Comparison of ENCODE assay signal across 8 mouse cellular contexts in genomic region chr7:4657521-4658127, GRCm38 (mm10). TPM values are rescaled to one million over a fixed set of nuclear protein-coding genes. Genes with fewer than 3 reads are reported as not detected.
DNase-seq lines count a peak whose midpoint lies in the region; ATAC-seq and TF ChIP-seq lines count a peak whose summit lies in the region.

No protein-coding gene starts in this region.

- H3K4me2 ChIP-seq in hindbrain, embryonic 16.5 days (ENCODE audit: low read length): peak overlapping the region; percentile 94
- H3K4me2 ChIP-seq in liver, embryonic 15.5 days: peak overlapping the region; percentile 96

- no peak for TF ChIP-seq CTCF in spleen, adult 2 months (IDR thresholded peaks at IDR 0.05; ENCODE audit: extremely low read depth, insufficient read depth, insufficient read length, insufficient replicate concordance)

- no peaks in the 10 kb centered on the region for H3K27me3 ChIP-seq in spleen, adult 2 months (ENCODE audit: control insufficient read depth, insufficient read depth, low read length)
- no peaks in the 10 kb centered on the region for H3K27me3 ChIP-seq in hindbrain, embryonic 16.5 days (replicated peaks; ENCODE audit: control insufficient read depth, insufficient read depth, low read length)
- H3K27me3 ChIP-seq in liver, embryonic 15.5 days: no peaks in the 10 kb centered on the region

- peak; percentile 32 for DNase-seq in adrenal gland, postnatal 14 days
- DNase-seq in adrenal gland, postnatal 25 days: no peak
- no peak for DNase-seq in spleen, adult 2 months (ENCODE audit: low read depth in 1 of 2, low spot score in 2 of 2)
- no peak for DNase-seq in spleen, adult 12 weeks (ENCODE audit: low spot score)
- peak; percentile 71 to 73 for DNase-seq in right cerebral cortex, adult 2 months (ENCODE audit: low spot score in 2 of 2)
- no peak for DNase-seq in embryo, embryonic 9.5 days (ENCODE audit: extremely low spot score)

- peak overlapping the region; percentile 98 for H3K9ac ChIP-seq in hindbrain, embryonic 16.5 days (ENCODE audit: low read depth, low read length)
- H3K9ac ChIP-seq in liver, embryonic 15.5 days: peak overlapping the region; percentile 98

- no peak for ATAC-seq in hindbrain, embryonic 16.5 days
- ATAC-seq in liver, embryonic 15.5 days (ENCODE audit: insufficient read depth): no peak

- H3K4me3 ChIP-seq in spleen, adult 2 months (ENCODE audit: extremely low read depth, insufficient read depth, insufficient read length): peak overlapping the region; percentile 79
- peak overlapping the region; percentile 83 for H3K4me3 ChIP-seq in hindbrain, embryonic 16.5 days (ENCODE audit: low read length)
- peak overlapping the region; percentile 92 for H3K4me3 ChIP-seq in liver, embryonic 15.5 days (replicated peaks)

- peaks cover 32% of the 10 kb centered on the region; the same call in 1 of the 2 replicates for H3K4me1 ChIP-seq in spleen, adult 2 months (ENCODE audit: control insufficient read depth, insufficient read depth, insufficient read length)
- peaks cover 33% of the 10 kb centered on the region for H3K4me1 ChIP-seq in hindbrain, embryonic 16.5 days (ENCODE audit: control insufficient read depth, insufficient read depth, low read depth, low read length)
- peaks cover 70% of the 10 kb centered on the region for H3K4me1 ChIP-seq in liver, embryonic 15.5 days (replicated peaks)

- 4% methylated on average over 9 of the region's 9 CpGs for WGBS in spleen, adult 2 months
- WGBS in hindbrain, embryonic 16.5 days: 54% methylated on average over 9 of the region's 9 CpGs
- WGBS in liver, embryonic 15.5 days (ENCODE audit: insufficient replicate concordance): 28% methylated on average over 9 of the region's 9 CpGs

- peak overlapping the region; percentile 95 for H3K27ac ChIP-seq in spleen, adult 2 months (ENCODE audit: insufficient read depth, low read length)
- peak overlapping the region; percentile 95 for H3K27ac ChIP-seq in hindbrain, embryonic 16.5 days (ENCODE audit: low read depth, low read length)
- peak overlapping the region; percentile 92 for H3K27ac ChIP-seq in liver, embryonic 15.5 days (replicated peaks)

- no peak for TF ChIP-seq POLR2A in spleen, adult 2 months (IDR thresholded peaks at IDR 0.05; ENCODE audit: low read depth, low read length)

- H3K36me3 ChIP-seq in spleen, adult 2 months (ENCODE audit: control insufficient read depth, insufficient read depth, low read length): no peaks in the 10 kb centered on the region
- H3K36me3 ChIP-seq in hindbrain, embryonic 16.5 days (ENCODE audit: control insufficient read depth, insufficient read depth, low read length): no peaks in the 10 kb centered on the region
- peaks cover 30% of the 10 kb centered on the region for H3K36me3 ChIP-seq in liver, embryonic 15.5 days (replicated peaks)

- H3K9me3 ChIP-seq in hindbrain, embryonic 16.5 days (ENCODE audit: control insufficient read depth, low read length): no peaks in the 10 kb centered on the region
- no peaks in the 10 kb centered on the region for H3K9me3 ChIP-seq in liver, embryonic 15.5 days (replicated peaks)

RNA-seq across cellular contexts. Expression of gene Ppp6r1, which starts 1.2 kb away (rescaled TPM):
- 80.9 and 86.1 TPM in 2 replicates for total RNA-seq in adrenal gland, postnatal 14 days (2021)
- total RNA-seq in adrenal gland, postnatal 25 days (2021): 98.1 and 99.6 TPM in 2 replicates
- polyA plus RNA-seq in spleen, adult 2 months (2012; rRNA removed): 136 and 159 TPM in 2 replicates
- polyA plus RNA-seq in hindbrain, embryonic 16.5 days (2015; fragmentation: Nextera tagmentation; extraction: Ambion mirVana): 4.3 and 6.2 TPM in 2 replicates
- polyA plus RNA-seq in liver, embryonic 15.5 days (2015; fragmentation: Nextera tagmentation; extraction: Ambion mirVana): 6.5 and 8.1 TPM in 2 replicates

RNA-seq across cellular contexts. Expression of gene Tmem86b, which starts 26.4 kb away (rescaled TPM):
- total RNA-seq in adrenal gland, postnatal 14 days (2021): 8.8 and 16.2 TPM in 2 replicates
- 9.3 and 10.2 TPM in 2 replicates for total RNA-seq in adrenal gland, postnatal 25 days (2021)
- 31.9 and 32.7 TPM in 2 replicates for polyA plus RNA-seq in spleen, adult 2 months (2012; rRNA removed)
- 1.9 and 2.0 TPM in 2 replicates for polyA plus RNA-seq in hindbrain, embryonic 16.5 days (2015; fragmentation: Nextera tagmentation; extraction: Ambion mirVana)
- 34.4 and 39.1 TPM in 2 replicates for polyA plus RNA-seq in liver, embryonic 15.5 days (2015; fragmentation: Nextera tagmentation; extraction: Ambion mirVana)

RNA-seq across cellular contexts. Expression of gene Hspbp1, which starts 27.2 kb away (rescaled TPM):
- total RNA-seq in adrenal gland, postnatal 14 days (2021): 34.0 and 37.9 TPM in 2 replicates
- 42.2 and 47.8 TPM in 2 replicates for total RNA-seq in adrenal gland, postnatal 25 days (2021)
- 32.2 and 37.3 TPM in 2 replicates for polyA plus RNA-seq in spleen, adult 2 months (2012; rRNA removed)
- 175 and 188 TPM in 2 replicates for polyA plus RNA-seq in hindbrain, embryonic 16.5 days (2015; fragmentation: Nextera tagmentation; extraction: Ambion mirVana)
- polyA plus RNA-seq in liver, embryonic 15.5 days (2015; fragmentation: Nextera tagmentation; extraction: Ambion mirVana): 54.4 and 58.1 TPM in 2 replicates

RNA-seq across cellular contexts. Expression of gene Brsk1, which starts 32.8 kb away (rescaled TPM):
- total RNA-seq in adrenal gland, postnatal 14 days (2021): 6.0 and 8.4 TPM in 2 replicates
- total RNA-seq in adrenal gland, postnatal 25 days (2021): 4.2 and 6.5 TPM in 2 replicates
- polyA plus RNA-seq in spleen, adult 2 months (2012; rRNA removed): 0.84 and 1.3 TPM in 2 replicates
- polyA plus RNA-seq in hindbrain, embryonic 16.5 days (2015; fragmentation: Nextera tagmentation; extraction: Ambion mirVana): 6.8 and 7.1 TPM in 2 replicates
- 0.03 and 0.12 TPM in 2 replicates for polyA plus RNA-seq in liver, embryonic 15.5 days (2015; fragmentation: Nextera tagmentation; extraction: Ambion mirVana)

RNA-seq across cellular contexts. Expression of gene Ptprh, which starts 53.8 kb away (rescaled TPM):
- total RNA-seq in adrenal gland, postnatal 14 days (2021): not detected in 2 replicates
- total RNA-seq in adrenal gland, postnatal 25 days (2021): not detected in 2 replicates
- 0.07 and 0.11 TPM in 2 replicates for polyA plus RNA-seq in spleen, adult 2 months (2012; rRNA removed)
- polyA plus RNA-seq in hindbrain, embryonic 16.5 days (2015; fragmentation: Nextera tagmentation; extraction: Ambion mirVana): 0.91 and 1.1 TPM in 2 replicates
- polyA plus RNA-seq in liver, embryonic 15.5 days (2015; fragmentation: Nextera tagmentation; extraction: Ambion mirVana): not detected in 2 replicates

Comparison
In these comparisons a context has a peak if more than half of its experiments do, and no peak if none do; other contexts are left out.
1. DNase-seq: peak in adrenal gland, postnatal 14 days (single experiment) and right cerebral cortex, adult 2 months (2 of 2); none in adrenal gland, postnatal 25 days (single experiment), spleen, adult 2 months (0 of 2), spleen, adult 12 weeks (single experiment) and embryo, embryonic 9.5 days (single experiment).
2. RNA of gene Ppp6r1, which starts 1.2 kb away (polyA plus RNA-seq): 136 to 159 TPM in spleen, adult 2 months; 6.5 to 8.1 TPM in liver, embryonic 15.5 days and 4.3 to 6.2 TPM in hindbrain, embryonic 16.5 days; every median in the first group is over 10 times any median in the second.
3. RNA of gene Tmem86b, which starts 26.4 kb away (polyA plus RNA-seq): 34.4 to 39.1 TPM in liver, embryonic 15.5 days and 31.9 to 32.7 TPM in spleen, adult 2 months; 1.9 to 2.0 TPM in hindbrain, embryonic 16.5 days; every median in the first group is over 10 times any median in the second.
4. Peak in every context shown above with its lines, with median percentiles within 50 percentile points of each other: H3K27ac ChIP-seq and H3K4me3 ChIP-seq.